Mouse (Mus musculus): ENCODE data around the gene Ttpal. TPM values are rescaled to one million over a fixed set of nuclear protein-coding genes. Genes with fewer than 3 reads are reported as not detected.
A peak's percentile ranks its signal among the peaks of the same experiment; 100 is the strongest.

Gene Ttpal
- polyA plus RNA-seq, 1 experiment = 57.9 TPM

DNA sequence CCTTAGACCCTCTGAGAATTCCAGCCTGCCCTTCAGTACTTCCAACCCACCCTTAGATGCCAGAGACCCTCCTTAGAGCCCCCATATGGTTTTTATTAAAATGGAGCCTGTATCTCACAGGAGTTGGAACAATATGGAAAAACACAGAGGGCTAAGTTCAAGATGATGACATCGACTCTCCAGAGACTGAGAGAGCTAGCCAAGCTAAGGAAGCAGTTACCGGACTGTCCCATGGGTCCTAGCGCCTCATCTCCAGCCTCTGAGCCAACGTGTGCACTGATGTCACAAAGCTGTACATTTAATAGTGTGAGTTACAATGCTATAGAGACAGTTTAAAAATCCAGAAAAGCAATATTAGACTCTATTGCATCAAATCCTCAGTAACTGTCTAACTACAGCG is 11.1 kb upstream of the Ttpal start:
- no peak for DNase-seq (ENCODE audit: low read depth in 1 of 2, low spot score in 2 of 2)
- Histone ChIP-seq H3K27ac (ENCODE audit: insufficient read depth, low read length) (no peak overlapping the region), H3K36me3 (ENCODE audit: control insufficient read depth, insufficient read depth, low read length) (no peaks in the 10 kb centered on the region), H3K4me1 (ENCODE audit: control insufficient read depth, insufficient read depth, insufficient read length) (peaks cover 2% of the 10 kb centered on the region; the same call in 1 of the 2 replicates), H3K27me3 (ENCODE audit: control insufficient read depth, insufficient read depth, low read length) (no peaks in the 10 kb centered on the region), H3K4me3 (ENCODE audit: extremely low read depth, insufficient read depth, insufficient read length) (no peak overlapping the region)
- TF ChIP-seq CTCF (IDR thresholded peaks at IDR 0.05; ENCODE audit: extremely low read depth, insufficient read depth, insufficient read length, insufficient replicate concordance) (no peak), POLR2A (IDR thresholded peaks at IDR 0.05; ENCODE audit: low read depth, low read length) (no peak)
- 56% methylated on average over 5 of the region's 5 CpGs for WGBS

DNA sequence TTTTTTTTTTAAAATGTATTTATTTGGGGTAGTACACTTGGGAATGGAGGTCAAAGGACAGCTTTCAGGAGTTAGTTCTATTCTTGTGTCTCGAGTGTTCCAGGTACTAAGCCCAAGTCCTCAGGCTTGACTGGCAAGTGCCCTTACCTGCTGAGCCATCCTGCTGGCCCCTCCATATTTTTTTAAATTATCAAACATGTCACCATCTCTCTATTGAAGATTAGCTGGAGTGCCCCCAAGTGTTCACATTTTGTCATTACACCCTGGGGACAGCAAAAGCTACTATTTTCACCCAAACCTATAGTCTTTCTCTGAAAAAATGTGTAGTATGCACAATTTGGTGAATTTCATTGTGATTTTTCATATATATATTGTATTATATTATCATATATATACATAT is 10.0 kb upstream of the Ttpal start:
- DNase-seq (ENCODE audit: low read depth in 1 of 2, low spot score in 2 of 2) = no peak
- no peak for TF ChIP-seq POLR2A (IDR thresholded peaks at IDR 0.05; ENCODE audit: low read depth, low read length)
- no peak for TF ChIP-seq CTCF (IDR thresholded peaks at IDR 0.05; ENCODE audit: extremely low read depth, insufficient read depth, insufficient read length, insufficient replicate concordance)
- Histone ChIP-seq H3K4me1 (ENCODE audit: control insufficient read depth, insufficient read depth, insufficient read length) (peaks cover 6% of the 10 kb centered on the region; the same call in 1 of the 2 replicates), H3K27ac (ENCODE audit: insufficient read depth, low read length) (no peak overlapping the region), H3K4me3 (ENCODE audit: extremely low read depth, insufficient read depth, insufficient read length) (no peak overlapping the region), H3K36me3 (ENCODE audit: control insufficient read depth, insufficient read depth, low read length) (no peaks in the 10 kb centered on the region), H3K27me3 (ENCODE audit: control insufficient read depth, insufficient read depth, low read length) (no peaks in the 10 kb centered on the region)
- 67% methylated on average over 1 of the region's 1 CpGs for WGBS

DNA sequence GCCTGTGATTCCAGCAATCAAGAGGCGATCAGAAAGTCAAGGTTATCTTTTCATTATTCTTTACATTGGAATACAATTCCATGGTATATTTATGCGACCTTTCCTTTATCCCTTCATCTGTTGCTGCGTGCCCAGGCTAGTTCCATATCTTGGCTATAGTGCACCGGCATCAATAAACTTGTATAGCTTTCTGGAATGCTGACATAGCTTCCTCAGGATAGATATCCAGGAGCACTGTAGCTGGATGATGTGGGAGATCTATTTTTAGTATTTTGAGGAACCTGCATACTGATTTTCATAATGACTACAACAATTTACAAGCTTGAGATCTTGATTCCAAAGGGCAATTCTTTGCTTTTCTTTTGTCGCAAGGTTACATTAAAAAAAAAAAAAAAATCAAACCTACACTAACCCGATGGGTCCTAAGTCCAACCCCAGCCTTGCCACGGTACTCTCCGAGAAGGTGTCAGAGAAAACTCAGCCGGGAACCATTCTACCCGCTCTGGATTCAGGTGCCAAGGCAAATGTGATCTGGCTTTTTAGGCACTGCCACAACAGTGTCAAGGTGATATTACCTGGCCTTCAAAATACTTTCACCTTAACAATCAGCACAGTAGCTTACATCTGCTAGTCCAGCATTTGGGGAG is 8.4 kb upstream of the Ttpal start:
- H3K27me3 ChIP-seq (ENCODE audit: control insufficient read depth, insufficient read depth, low read length) = no peaks in the 10 kb centered on the region
- H3K4me3 ChIP-seq (ENCODE audit: extremely low read depth, insufficient read depth, insufficient read length) = no peak overlapping the region
- H3K4me1 ChIP-seq (ENCODE audit: control insufficient read depth, insufficient read depth, insufficient read length) = peaks cover 9% of the 10 kb centered on the region; the same call in 1 of the 2 replicates
- TF ChIP-seq CTCF (IDR thresholded peaks at IDR 0.05; ENCODE audit: extremely low read depth, insufficient read depth, insufficient read length, insufficient replicate concordance) = no peak
- no peak for TF ChIP-seq POLR2A (IDR thresholded peaks at IDR 0.05; ENCODE audit: low read depth, low read length)
- no peaks in the 10 kb centered on the region for H3K36me3 ChIP-seq (ENCODE audit: control insufficient read depth, insufficient read depth, low read length)
- H3K27ac ChIP-seq (ENCODE audit: insufficient read depth, low read length) = no peak overlapping the region
- WGBS = 90% methylated on average over 10 of the region's 10 CpGs
- no peak for DNase-seq (ENCODE audit: low read depth in 1 of 2, low spot score in 2 of 2)

- Histone ChIP-seq H3K4me3 (ENCODE audit: extremely low read depth, insufficient read depth, insufficient read length) (no peak overlapping the region), H3K27me3 (ENCODE audit: control insufficient read depth, insufficient read depth, low read length) (no peaks in the 10 kb centered on the region), H3K36me3 (ENCODE audit: control insufficient read depth, insufficient read depth, low read length) (no peaks in the 10 kb centered on the region), H3K27ac (ENCODE audit: insufficient read depth, low read length) (peak overlapping the region; percentile 17; the same call in 1 of the 2 replicates), H3K4me1 (ENCODE audit: control insufficient read depth, insufficient read depth, insufficient read length) (peaks cover 9% of the 10 kb centered on the region; the same call in 1 of the 2 replicates)
- no peak for DNase-seq (ENCODE audit: low read depth in 1 of 2, low spot score in 2 of 2)
- WGBS = 47% methylated on average over 2 of the region's 2 CpGs
- TF ChIP-seq POLR2A (IDR thresholded peaks at IDR 0.05; ENCODE audit: low read depth, low read length) (no peak), CTCF (IDR thresholded peaks at IDR 0.05; ENCODE audit: extremely low read depth, insufficient read depth, insufficient read length, insufficient replicate concordance) (no peak)
Measured at GRCm38 (mm10) chr2:163595119-163595518, 7.0 kb upstream of the Ttpal start.

DNA sequence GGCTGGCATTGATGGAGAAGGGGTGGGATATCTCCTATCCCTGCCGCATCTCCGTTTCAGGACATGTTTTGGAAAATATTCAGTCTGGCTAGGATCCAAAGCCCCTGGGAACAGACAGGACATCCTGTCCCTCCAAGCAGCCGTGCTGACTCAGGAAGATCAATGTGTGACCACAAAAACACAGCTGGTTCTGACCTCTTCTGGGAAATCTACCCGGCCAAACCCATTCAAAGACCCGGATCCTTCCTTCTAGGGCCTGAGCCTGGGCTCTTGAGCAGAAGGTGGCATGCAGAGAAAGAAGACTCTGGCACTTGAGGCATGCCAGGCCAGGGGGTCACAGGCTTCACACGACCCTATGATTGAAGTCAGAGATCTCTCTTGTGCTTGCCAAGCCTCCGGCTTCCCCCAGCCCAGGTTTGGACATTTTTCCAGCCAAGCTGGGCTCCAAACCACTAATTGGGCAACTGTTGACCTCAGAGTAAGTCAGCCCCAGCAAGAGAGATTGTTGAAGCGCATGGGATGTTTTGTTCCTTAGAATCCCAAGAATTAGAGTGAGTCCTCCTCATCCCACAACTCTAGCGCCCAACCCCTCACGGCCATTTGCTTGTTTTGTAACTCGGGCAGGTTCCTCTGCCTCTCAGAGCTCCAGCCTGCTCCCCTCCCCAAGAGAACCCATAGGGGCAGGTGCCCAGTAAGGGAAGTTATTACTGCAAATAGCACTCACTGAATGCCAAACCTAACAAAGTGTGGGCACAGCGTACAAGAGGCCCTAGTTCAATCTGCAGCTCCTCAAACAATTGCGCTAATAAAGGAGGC is 5.8 kb upstream of the Ttpal start:
- H3K27ac ChIP-seq (ENCODE audit: insufficient read depth, low read length) = peak overlapping the region; percentile 43
- peaks cover 12% of the 10 kb centered on the region; the same call in 1 of the 2 replicates for H3K4me1 ChIP-seq (ENCODE audit: control insufficient read depth, insufficient read depth, insufficient read length)
- no peaks in the 10 kb centered on the region for H3K36me3 ChIP-seq (ENCODE audit: control insufficient read depth, insufficient read depth, low read length)
- TF ChIP-seq CTCF (IDR thresholded peaks at IDR 0.05; ENCODE audit: extremely low read depth, insufficient read depth, insufficient read length, insufficient replicate concordance) (no peak), POLR2A (IDR thresholded peaks at IDR 0.05; ENCODE audit: low read depth, low read length) (no peak)
- 42% methylated on average over 13 of the region's 13 CpGs for WGBS
- H3K27me3 ChIP-seq (ENCODE audit: control insufficient read depth, insufficient read depth, low read length) = no peaks in the 10 kb centered on the region
- no peak for DNase-seq (ENCODE audit: low read depth in 1 of 2, low spot score in 2 of 2)
- no peak overlapping the region for H3K4me3 ChIP-seq (ENCODE audit: extremely low read depth, insufficient read depth, insufficient read length)

DNA sequence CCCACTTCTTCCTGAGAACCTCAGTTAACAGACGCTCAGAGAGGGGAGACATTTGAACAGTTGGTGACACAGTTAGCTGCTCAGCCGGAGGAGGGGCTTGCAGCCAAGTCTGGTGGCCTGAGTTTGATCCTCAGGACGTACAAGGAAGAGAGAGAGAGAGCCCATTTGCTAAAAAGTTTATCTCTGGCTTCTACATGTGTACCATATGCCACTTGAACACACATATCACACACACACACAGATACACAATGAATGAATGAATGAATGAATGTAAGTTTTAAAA is 5.3 kb upstream of the Ttpal start:
- peaks cover 14% of the 10 kb centered on the region; the same call in 1 of the 2 replicates for H3K4me1 ChIP-seq (ENCODE audit: control insufficient read depth, insufficient read depth, insufficient read length)
- H3K27ac ChIP-seq (ENCODE audit: insufficient read depth, low read length) = no peak overlapping the region
- no peak overlapping the region for H3K4me3 ChIP-seq (ENCODE audit: extremely low read depth, insufficient read depth, insufficient read length)
- TF ChIP-seq POLR2A (IDR thresholded peaks at IDR 0.05; ENCODE audit: low read depth, low read length) (no peak), CTCF (IDR thresholded peaks at IDR 0.05; ENCODE audit: extremely low read depth, insufficient read depth, insufficient read length, insufficient replicate concordance) (no peak)
- no peaks in the 10 kb centered on the region for H3K27me3 ChIP-seq (ENCODE audit: control insufficient read depth, insufficient read depth, low read length)
- 38% methylated on average over 3 of the region's 3 CpGs for WGBS
- H3K36me3 ChIP-seq (ENCODE audit: control insufficient read depth, insufficient read depth, low read length) = no peaks in the 10 kb centered on the region
- no peak for DNase-seq (ENCODE audit: low read depth in 1 of 2, low spot score in 2 of 2)

DNA sequence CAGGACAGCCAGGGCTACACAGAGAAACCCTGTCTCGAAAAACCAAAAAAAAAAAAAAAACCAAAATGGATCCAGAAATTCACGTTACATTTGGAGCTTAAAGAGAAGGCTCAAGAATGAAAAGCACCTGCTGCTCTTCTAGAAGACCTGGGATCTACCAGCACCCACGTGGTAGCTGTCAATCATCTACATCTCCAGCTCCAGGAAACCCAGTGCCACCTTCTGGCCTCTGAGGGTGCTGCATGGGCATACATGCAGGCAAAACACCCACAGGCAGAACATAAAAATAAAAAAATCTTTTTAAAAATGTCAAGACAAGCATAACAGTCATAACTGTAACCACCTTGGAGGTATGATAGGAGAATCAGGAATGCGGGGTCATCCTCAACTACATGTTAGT is 4.5 kb upstream of the Ttpal start:
- WGBS = 51% methylated on average over 4 of the region's 4 CpGs
- no peaks in the 10 kb centered on the region for H3K27me3 ChIP-seq (ENCODE audit: control insufficient read depth, insufficient read depth, low read length)
- no peaks in the 10 kb centered on the region for H3K36me3 ChIP-seq (ENCODE audit: control insufficient read depth, insufficient read depth, low read length)
- no peak overlapping the region for H3K4me3 ChIP-seq (ENCODE audit: extremely low read depth, insufficient read depth, insufficient read length)
- no peak overlapping the region for H3K27ac ChIP-seq (ENCODE audit: insufficient read depth, low read length)
- H3K4me1 ChIP-seq (ENCODE audit: control insufficient read depth, insufficient read depth, insufficient read length) = peaks cover 14% of the 10 kb centered on the region; the same call in 1 of the 2 replicates
- TF ChIP-seq CTCF (IDR thresholded peaks at IDR 0.05; ENCODE audit: extremely low read depth, insufficient read depth, insufficient read length, insufficient replicate concordance) (no peak), POLR2A (IDR thresholded peaks at IDR 0.05; ENCODE audit: low read depth, low read length) (no peak)
- DNase-seq (ENCODE audit: low read depth in 1 of 2, low spot score in 2 of 2) = peak; percentile 61 to 62

Data from spleen, adult 2 months (tissue).